Mouse (Mus musculus): ENCODE results near the gene Nectin4. TPM values are rescaled to one million over a fixed set of nuclear protein-coding genes. Genes with fewer than 3 reads are reported as not detected.

Gene Nectin4
- total RNA-seq, 2 experiments from 2014 or later, result 0.21 to 0.42 TPM

Other genes starting within 250 kb of the Nectin4 start
- 1,000 to 10,000 TPM; 1,121 to 1,186 TPM for gene Sdhc, start 219.5 kb upstream of the Nectin4 start, total RNA-seq (2021)
- 1 to 10 TPM in 1 of 2 experiments, under 1 TPM in 1; 0.29 to 6.7 TPM for gene Mpz, start 219.4 kb upstream of the Nectin4 start, total RNA-seq (2021)
- gene Pcp4l1, start 173.8 kb upstream of the Nectin4 start, total RNA-seq (2021), result 100 to 1,000 TPM; 253 to 281 TPM
- not detected for gene Nr1i3, start 156.1 kb upstream of the Nectin4 start, total RNA-seq (2021)
- gene Tomm40l, start 147.6 kb upstream of the Nectin4 start, total RNA-seq (2021), result 100 to 1,000 TPM in 1 of 2 experiments, 10 to 100 TPM in 1; 88.9 to 101 TPM
- 1 to 10 TPM; 2.9 to 3.0 TPM for gene Apoa2, start 145.0 kb upstream of the Nectin4 start, total RNA-seq (2021)
- gene Fcer1g, start 135.7 kb upstream of the Nectin4 start, total RNA-seq (2021), result 10 to 100 TPM; 11.0 to 12.9 TPM
- 1 to 10 TPM in 1 of 2 experiments, under 1 TPM in 1; 0.49 to 2.0 TPM for gene Adamts4, start 119.7 kb upstream of the Nectin4 start, total RNA-seq (2021)
- 1,000 to 10,000 TPM; 1,437 to 1,441 TPM for gene Ndufs2, start 118.7 kb upstream of the Nectin4 start, total RNA-seq (2021)
- gene B4galt3, start 99.8 kb upstream of the Nectin4 start, total RNA-seq (2021), result 10 to 100 TPM; 16.4 to 17.8 TPM
- 10 to 100 TPM; 13.4 to 13.7 TPM for gene Ppox, start 88.9 kb upstream of the Nectin4 start, total RNA-seq (2021)
- 10 to 100 TPM; 19.7 to 21.3 TPM for gene Usp21, start 82.1 kb upstream of the Nectin4 start, total RNA-seq (2021)
- gene Ufc1, start 75.1 kb upstream of the Nectin4 start, total RNA-seq (2021), result 10 to 100 TPM; 80.7 to 81.5 TPM
- gene Dedd, start 41.0 kb upstream of the Nectin4 start, total RNA-seq (2021), result 10 to 100 TPM; 21.9 to 22.2 TPM
- 10 to 100 TPM; 26.1 to 29.9 TPM for gene Nit1, start 24.5 kb upstream of the Nectin4 start, total RNA-seq (2021)
- 10 to 100 TPM; 74.3 to 84.4 TPM for gene Pfdn2, start 24.4 kb upstream of the Nectin4 start, total RNA-seq (2021)
- gene Klhdc9, start 9.3 kb upstream of the Nectin4 start, total RNA-seq (2021), result not detected
- 1 to 10 TPM; 2.7 TPM for gene Arhgap30, start 18.9 kb downstream of the Nectin4 start, total RNA-seq (2021)
- 10 to 100 TPM; 38.7 to 42.6 TPM for gene Usf1, start 41.2 kb downstream of the Nectin4 start, total RNA-seq (2021)
- gene Tstd1, start 48.8 kb downstream of the Nectin4 start, total RNA-seq (2021), result 1 to 10 TPM; 1.2 to 1.6 TPM
- 10 to 100 TPM; 37.1 to 38.9 TPM for gene F11r, start 67.4 kb downstream of the Nectin4 start, total RNA-seq (2021)
- gene Alyref2, start 133.4 kb downstream of the Nectin4 start, total RNA-seq (2021), result 1 to 10 TPM; 2.4 to 3.3 TPM
- not detected for gene Itln1, start 165.2 kb downstream of the Nectin4 start, total RNA-seq (2021)
- under 1 TPM; 0.25 to 0.44 TPM for gene Cd244a, start 189.1 kb downstream of the Nectin4 start, total RNA-seq (2021)
- gene Ly9, start 237.3 kb downstream of the Nectin4 start, total RNA-seq (2021), result under 1 TPM; 0.22 to 0.39 TPM